Mouse (Mus musculus) NIH3T3 (cell line): ENCODE results near the gene Setd3.
"Not testable (repeated sequence)": the region's sequence is repeated elsewhere in the genome, so short reads cannot be mapped to it uniquely, and the experiment has no call there.

Experiments
- DNase-seq: peaks from one replicate; pipeline ENCODE4 v3.0.0-alpha.2; 2012; ENCODE audit warnings: low read depth

The Setd3 gene

GRCm38 (mm10) chr12:108143624-108144498, 35.3 kb downstream of the Setd3 start:
- no peak for DNase-seq

- no peak for DNase-seq
Measured at GRCm38 (mm10) chr12:108135610-108136208, 43.4 kb downstream of the Setd3 start.

GRCm38 (mm10) chr12:108133181-108133580, 45.9 kb downstream of the Setd3 start:
- DNase-seq: no peak

- DNase-seq: no peak
Measured at GRCm38 (mm10) chr12:108132450-108133070, 46.6 kb downstream of the Setd3 start.

GRCm38 (mm10) chr12:108121288-108121687, 57.8 kb downstream of the Setd3 start:
- DNase-seq: peak; percentile 72

GRCm38 (mm10) chr12:108120434-108120833, 58.7 kb downstream of the Setd3 start:
- no peak for DNase-seq

GRCm38 (mm10) chr12:108119930-108120329, 59.2 kb downstream of the Setd3 start:
- DNase-seq: no peak

- no peak for DNase-seq
Measured at GRCm38 (mm10) chr12:108118902-108119531, 60.1 kb downstream of the Setd3 start.

- no peak for DNase-seq
Measured at GRCm38 (mm10) chr12:108118503-108118901, 60.6 kb downstream of the Setd3 start.

GRCm38 (mm10) chr12:108111191-108111590, 67.9 kb downstream of the Setd3 start:
- no peak for DNase-seq

- DNase-seq: no peak
Measured at GRCm38 (mm10) chr12:108110674-108111073, 68.4 kb downstream of the Setd3 start.

GRCm38 (mm10) chr12:108109732-108110131, 69.4 kb downstream of the Setd3 start:
- peak; percentile 66 for DNase-seq

GRCm38 (mm10) chr12:108108591-108108990, 70.5 kb downstream of the Setd3 start:
- not testable (repeated sequence) for DNase-seq

GRCm38 (mm10) chr12:108103292-108103691, 75.8 kb downstream of the Setd3 start:
- DNase-seq: no peak

- no peak for DNase-seq
Measured at GRCm38 (mm10) chr12:108102119-108102518, 77.0 kb downstream of the Setd3 start.

GRCm38 (mm10) chr12:108100181-108100580, 78.9 kb downstream of the Setd3 start:
- no peak for DNase-seq

GRCm38 (mm10) chr12:108098201-108098980, 80.7 kb downstream of the Setd3 start:
- peak; percentile 27 for DNase-seq

- DNase-seq: no peak
Measured at GRCm38 (mm10) chr12:108097643-108098042, 81.5 kb downstream of the Setd3 start.

- peak; percentile 28 for DNase-seq
Measured at GRCm38 (mm10) chr12:108088253-108088652, 90.9 kb downstream of the Setd3 start.

GRCm38 (mm10) chr12:108087489-108087888, 91.6 kb downstream of the Setd3 start:
- peak; percentile 10 for DNase-seq

- peak; percentile 41 for DNase-seq
Measured at GRCm38 (mm10) chr12:108078122-108078752, 100.9 kb downstream of the Setd3 start.
